Mouse (Mus musculus): Measurements from ENCODE around the gene Clec2d.

DNA sequence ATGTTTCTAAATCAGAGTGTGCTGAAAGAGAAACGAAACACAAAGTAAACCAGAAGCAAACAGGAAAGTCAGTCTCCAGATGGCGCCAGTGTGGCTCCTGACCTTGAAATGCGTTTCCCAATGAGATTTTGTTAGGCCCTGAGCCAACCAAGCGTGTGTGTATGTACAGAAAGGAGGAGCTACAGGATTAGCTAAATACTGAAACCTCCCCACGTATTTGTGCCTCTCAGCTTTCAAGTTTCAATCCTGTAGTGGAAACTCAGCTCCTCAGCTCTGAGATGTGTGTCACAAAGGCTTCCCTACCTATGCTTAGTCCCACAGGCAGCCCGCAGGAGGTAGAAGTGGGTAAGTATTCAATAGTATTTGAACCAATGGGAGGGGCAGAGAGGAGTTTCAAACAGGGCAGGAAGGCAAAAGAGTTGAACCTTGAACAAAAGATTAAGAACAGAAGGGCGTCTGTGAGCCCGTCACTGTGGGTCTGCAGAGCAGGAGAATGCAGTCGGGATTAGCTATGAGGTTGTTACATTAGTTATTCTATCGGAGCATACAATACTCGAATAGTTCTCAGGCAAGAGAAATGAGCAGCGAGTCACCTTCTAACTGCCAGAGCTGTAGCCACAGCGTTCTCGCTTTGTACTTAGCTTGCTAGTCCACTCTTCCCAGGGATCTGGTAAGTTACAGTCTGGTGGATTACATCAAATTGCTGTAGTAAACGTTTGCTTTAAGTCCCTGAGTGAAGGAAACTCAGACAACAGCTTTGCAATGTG, at the start of gene Clec2d:
- TF ChIP-seq POLR2A (IDR thresholded peaks at IDR 0.05; ENCODE audit: borderline replicate concordance, insufficient read depth, low read length) (no peak), CTCF (IDR thresholded peaks at IDR 0.05; ENCODE audit: borderline replicate concordance, insufficient read depth, low read depth, low read length) (no peak)

Measured in cerebellum, adult 2 months (tissue).